Mouse (Mus musculus): ENCODE results near the gene Etnk2. TPM values are rescaled to one million over a fixed set of nuclear protein-coding genes. Genes with fewer than 3 reads are reported as not detected.

Gene Etnk2
- polyA plus RNA-seq, 1 experiment from 2014 or later: 5.6 TPM

DNA sequence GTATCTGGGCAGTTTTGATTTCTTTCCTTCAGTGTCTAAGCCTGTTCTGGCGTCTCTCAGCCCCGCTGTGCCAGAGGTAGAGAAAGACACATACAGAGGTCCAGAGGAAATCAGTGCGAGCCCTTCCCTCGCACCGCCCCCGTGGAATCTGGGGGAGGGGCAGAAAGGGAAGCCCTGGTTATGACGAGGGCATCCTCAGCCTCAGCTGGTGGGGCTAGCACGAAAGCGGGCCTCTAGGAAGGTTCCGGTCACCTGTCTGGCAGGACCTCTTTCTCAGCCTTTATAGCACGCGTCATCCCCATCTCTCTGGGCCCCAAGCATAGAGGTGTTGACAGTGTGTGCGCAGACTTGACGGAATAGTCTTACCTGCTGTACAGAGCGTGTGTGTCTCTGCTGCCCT lies 7.5 kb upstream of the Etnk2 start:
- no peak overlapping the region for H3K27ac ChIP-seq
- H3K4me3 ChIP-seq: no peak overlapping the region
- peaks cover 4% of the 10 kb centered on the region for H3K27me3 ChIP-seq (replicated peaks)
- no peak overlapping the region for H3K9ac ChIP-seq
- WGBS: 67% methylated on average over 15 of the region's 15 CpGs
- H3K36me3 ChIP-seq: no peaks in the 10 kb centered on the region
- H3K9me3 ChIP-seq: no peaks in the 10 kb centered on the region
- H3K4me1 ChIP-seq: no peaks in the 10 kb centered on the region
- ATAC-seq (ENCODE audit: low FRiP score, low read depth): no peak
- H3K4me2 ChIP-seq (replicated peaks): no peak overlapping the region

GRCm38 (mm10) chr1:133356330-133356729 lies 7.0 kb upstream of the Etnk2 start:
- Histone ChIP-seq H3K27ac (no peak overlapping the region), H3K4me3 (no peak overlapping the region), H3K36me3 (no peaks in the 10 kb centered on the region), H3K27me3 (replicated peaks) (peaks cover 4% of the 10 kb centered on the region), H3K9me3 (no peaks in the 10 kb centered on the region), H3K9ac (no peak overlapping the region), H3K4me1 (no peaks in the 10 kb centered on the region), H3K4me2 (replicated peaks) (no peak overlapping the region)
- WGBS: 63% methylated on average over 8 of the region's 8 CpGs
- no peak for ATAC-seq (ENCODE audit: low FRiP score, low read depth)

DNA sequence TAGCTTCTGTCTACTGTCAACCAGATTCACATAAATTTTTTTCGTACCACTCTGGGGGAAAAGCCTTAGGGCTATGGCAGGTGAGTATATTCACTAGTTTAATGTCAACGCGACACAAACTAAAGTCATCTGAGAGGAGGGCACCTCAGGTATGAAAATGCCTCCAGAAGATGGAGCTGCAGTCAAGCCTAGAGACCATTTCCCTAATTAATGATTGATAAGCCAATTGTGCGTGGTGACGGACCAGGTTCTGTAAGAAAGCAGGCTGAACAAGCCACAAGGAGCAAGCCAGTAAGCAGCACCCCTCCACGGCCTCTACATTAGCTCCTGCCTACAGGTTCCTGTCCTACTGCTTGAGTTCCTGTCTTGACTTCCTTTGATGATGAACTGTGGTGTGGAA lies 2.4 kb upstream of the Etnk2 start:
- no peak overlapping the region for H3K4me3 ChIP-seq
- no peak overlapping the region for H3K9ac ChIP-seq
- H3K27ac ChIP-seq: no peak overlapping the region
- peaks cover 30% of the 10 kb centered on the region for H3K27me3 ChIP-seq (replicated peaks)
- WGBS: 93% methylated on average over 6 of the region's 6 CpGs
- H3K9me3 ChIP-seq: no peaks in the 10 kb centered on the region
- no peak for ATAC-seq (ENCODE audit: low FRiP score, low read depth)
- H3K4me2 ChIP-seq (replicated peaks): no peak overlapping the region
- H3K4me1 ChIP-seq: peaks cover 10% of the 10 kb centered on the region
- no peaks in the 10 kb centered on the region for H3K36me3 ChIP-seq

DNA sequence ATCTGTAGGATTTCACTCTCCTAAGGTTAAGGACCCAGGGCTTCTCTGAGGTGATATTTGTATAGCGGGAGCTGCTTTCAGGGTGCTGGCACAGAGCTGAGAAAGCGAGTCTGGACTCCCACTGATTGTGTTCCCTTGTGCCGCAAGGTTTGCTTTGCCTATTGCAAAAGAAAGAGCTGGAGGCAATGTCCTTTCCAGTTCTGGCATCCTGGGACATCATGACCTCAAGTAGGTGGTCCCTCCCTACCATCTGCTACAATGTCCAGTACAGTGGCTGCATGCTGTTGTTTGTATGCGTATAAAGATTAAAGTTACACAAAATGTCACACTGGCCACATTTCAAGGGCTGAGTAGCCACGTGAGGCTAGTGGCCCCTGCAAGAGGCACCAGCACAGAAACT lies 1.3 kb upstream of the Etnk2 start:
- peaks cover 30% of the 10 kb centered on the region for H3K27me3 ChIP-seq (replicated peaks)
- no peak overlapping the region for H3K27ac ChIP-seq
- ATAC-seq (ENCODE audit: low FRiP score, low read depth): no peak
- no peaks in the 10 kb centered on the region for H3K36me3 ChIP-seq
- no peaks in the 10 kb centered on the region for H3K9me3 ChIP-seq
- no peak overlapping the region for H3K4me3 ChIP-seq
- peaks cover 10% of the 10 kb centered on the region for H3K4me1 ChIP-seq
- 94% methylated on average over 5 of the region's 5 CpGs for WGBS
- H3K4me2 ChIP-seq (replicated peaks): no peak overlapping the region
- H3K9ac ChIP-seq: no peak overlapping the region

- no peaks in the 10 kb centered on the region for H3K36me3 ChIP-seq
- H3K4me3 ChIP-seq: peak overlapping the region; percentile 56
- H3K27me3 ChIP-seq (replicated peaks): peaks cover 27% of the 10 kb centered on the region
- ATAC-seq (ENCODE audit: low FRiP score, low read depth): peak; percentile 45
- 2% methylated on average over 27 of the region's 27 CpGs for WGBS
- H3K4me2 ChIP-seq (replicated peaks): peak overlapping the region; percentile 94
- peaks cover 21% of the 10 kb centered on the region for H3K4me1 ChIP-seq
- H3K9me3 ChIP-seq: no peaks in the 10 kb centered on the region
- no peak overlapping the region for H3K27ac ChIP-seq
- peak overlapping the region; percentile 58 for H3K9ac ChIP-seq
These were observed 754 bp downstream of the Etnk2 start for GRCm38 (mm10) chr1:133364022-133364630.

- H3K27me3 ChIP-seq (replicated peaks): peaks cover 26% of the 10 kb centered on the region
- no peak overlapping the region for H3K4me3 ChIP-seq
- H3K27ac ChIP-seq: no peak overlapping the region
- no peaks in the 10 kb centered on the region for H3K9me3 ChIP-seq
- ATAC-seq (ENCODE audit: low FRiP score, low read depth): no peak
- no peaks in the 10 kb centered on the region for H3K36me3 ChIP-seq
- no peak overlapping the region for H3K4me2 ChIP-seq (replicated peaks)
- 51% methylated on average over 2 of the region's 2 CpGs for WGBS
- H3K9ac ChIP-seq: no peak overlapping the region
- H3K4me1 ChIP-seq: peaks cover 21% of the 10 kb centered on the region
These were observed 1.5 kb downstream of the Etnk2 start for GRCm38 (mm10) chr1:133364890-133365289.

DNA sequence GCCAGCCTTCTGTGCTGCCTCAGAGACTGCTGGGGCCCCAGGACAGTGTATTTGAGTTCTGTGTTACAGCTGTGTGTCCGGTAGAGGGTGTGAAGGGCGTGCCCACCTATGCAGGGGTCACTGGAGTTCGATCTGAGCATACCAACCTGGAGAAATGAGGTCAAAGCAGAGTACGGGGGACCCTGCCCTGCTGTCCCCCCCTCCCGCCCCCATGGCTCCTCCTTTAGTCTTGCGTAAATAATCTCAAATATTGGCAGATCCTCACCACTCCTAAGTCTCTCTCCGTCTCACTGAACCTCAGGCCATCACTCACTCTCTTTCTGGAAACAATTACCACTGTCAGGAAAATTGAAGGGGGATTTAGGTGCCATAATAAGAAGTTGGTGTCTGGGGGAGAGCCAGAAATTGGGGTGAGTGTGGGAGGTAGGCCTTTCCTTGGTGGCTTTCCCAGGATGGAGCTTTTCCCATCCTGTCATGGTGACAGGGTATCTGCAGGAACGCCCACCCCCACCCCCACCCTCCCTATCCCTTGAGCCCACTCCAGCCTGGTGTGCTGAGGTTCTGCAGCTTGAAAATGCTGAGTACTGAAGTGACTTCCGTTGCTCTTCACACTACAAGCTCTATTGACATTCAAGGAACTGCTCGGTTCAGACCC lies 3.7 kb downstream of the Etnk2 start:
- Histone ChIP-seq H3K4me3 (no peak overlapping the region), H3K9me3 (no peaks in the 10 kb centered on the region), H3K4me1 (peaks cover 22% of the 10 kb centered on the region), H3K36me3 (no peaks in the 10 kb centered on the region), H3K27ac (no peak overlapping the region), H3K27me3 (replicated peaks) (peaks cover 22% of the 10 kb centered on the region), H3K9ac (no peak overlapping the region), H3K4me2 (replicated peaks) (no peak overlapping the region)
- 48% methylated on average over 10 of the region's 10 CpGs for WGBS
- ATAC-seq (ENCODE audit: low FRiP score, low read depth): no peak

DNA sequence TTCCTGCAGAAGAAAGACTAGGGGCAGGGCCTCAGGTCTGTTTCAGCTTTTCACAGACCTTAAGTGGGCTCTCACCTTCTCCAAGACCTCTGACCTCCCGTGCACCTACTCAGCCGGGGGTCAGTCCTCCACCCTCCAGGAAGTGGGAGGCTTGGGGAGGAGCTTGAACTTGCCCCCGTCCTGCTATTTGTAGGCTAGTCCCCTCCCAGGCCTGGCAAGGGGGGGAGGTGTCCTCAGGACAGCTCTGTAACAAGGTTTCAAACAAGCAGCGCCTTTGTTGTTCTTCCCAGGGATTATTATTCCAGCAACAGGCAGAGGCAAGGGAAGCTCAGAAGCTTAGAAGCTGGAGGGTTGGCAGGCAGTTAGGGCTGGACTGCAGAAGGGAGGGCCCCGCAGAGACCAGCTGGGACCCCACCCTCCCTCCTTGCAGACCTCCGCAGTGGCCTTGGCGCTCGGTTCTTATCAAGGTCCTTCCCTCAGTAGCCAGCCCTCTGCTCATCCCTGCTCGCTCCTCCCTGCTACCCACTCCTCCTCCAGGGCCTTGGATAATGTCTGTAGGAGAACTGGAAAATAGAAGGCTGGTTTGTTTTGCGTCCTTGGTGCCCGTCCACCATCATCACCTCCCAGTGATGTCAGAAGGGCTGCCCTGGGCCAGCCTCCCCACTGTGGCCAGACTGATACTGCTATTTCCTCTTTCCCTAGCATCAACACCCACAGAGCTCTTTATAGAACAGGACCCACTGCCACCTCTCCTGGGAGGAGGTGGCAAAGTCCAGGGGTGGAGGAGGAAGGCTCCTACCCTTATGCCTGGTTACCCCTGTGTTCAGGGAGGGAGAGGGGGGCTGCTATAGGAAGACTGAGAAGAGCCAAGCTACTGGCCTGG lies 4.5 kb downstream of the Etnk2 start:
- peak overlapping the region; percentile 14; the same call in 1 of the 2 replicates for H3K4me2 ChIP-seq (replicated peaks)
- H3K4me3 ChIP-seq: no peak overlapping the region
- 0 out of 2 replicates have a peak overlapping the region, but pooled peaks have one; percentile 17 for H3K9ac ChIP-seq
- no peaks in the 10 kb centered on the region for H3K9me3 ChIP-seq
- no peak overlapping the region for H3K27ac ChIP-seq
- H3K4me1 ChIP-seq: peaks cover 29% of the 10 kb centered on the region
- WGBS: 12% methylated on average over 11 of the region's 11 CpGs
- ATAC-seq (ENCODE audit: low FRiP score, low read depth): no peak
- H3K27me3 ChIP-seq (replicated peaks): peaks cover 22% of the 10 kb centered on the region
- no peaks in the 10 kb centered on the region for H3K36me3 ChIP-seq

DNA sequence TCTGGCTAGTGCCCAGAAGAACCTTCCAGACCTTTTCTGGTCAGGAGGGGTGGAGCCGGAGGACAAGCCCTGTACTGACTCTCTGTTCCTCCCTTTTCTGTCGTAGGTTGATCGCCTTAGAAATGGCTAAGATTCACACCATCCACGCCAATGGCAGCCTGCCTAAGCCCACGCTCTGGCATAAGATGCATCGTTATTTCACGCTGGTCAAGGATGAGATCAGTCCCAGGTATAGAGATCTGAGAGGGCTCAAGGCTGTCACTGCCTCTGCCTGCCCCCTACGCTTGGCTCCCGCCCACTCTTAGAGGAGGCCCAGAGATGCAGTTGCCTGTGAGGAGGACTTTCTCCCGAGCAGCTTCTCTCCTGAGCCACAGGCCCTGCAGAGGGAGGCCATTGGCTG lies 5.3 kb downstream of the Etnk2 start:
- H3K4me1 ChIP-seq: peaks cover 31% of the 10 kb centered on the region
- WGBS: 61% methylated on average over 10 of the region's 10 CpGs
- no peak overlapping the region for H3K27ac ChIP-seq
- H3K27me3 ChIP-seq (replicated peaks): peaks cover 20% of the 10 kb centered on the region
- no peaks in the 10 kb centered on the region for H3K9me3 ChIP-seq
- ATAC-seq (ENCODE audit: low FRiP score, low read depth): no peak
- H3K4me3 ChIP-seq: no peak overlapping the region
- H3K9ac ChIP-seq: no peak overlapping the region
- H3K4me2 ChIP-seq (replicated peaks): no peak overlapping the region
- no peaks in the 10 kb centered on the region for H3K36me3 ChIP-seq

- Histone ChIP-seq H3K36me3 (no peaks in the 10 kb centered on the region), H3K4me1 (peaks cover 23% of the 10 kb centered on the region), H3K9me3 (no peaks in the 10 kb centered on the region), H3K4me3 (no peak overlapping the region), H3K4me2 (replicated peaks) (no peak overlapping the region), H3K9ac (no peak overlapping the region), H3K27me3 (replicated peaks) (peaks cover 3% of the 10 kb centered on the region; the same call in 1 of the 2 replicates), H3K27ac (no peak overlapping the region)
- 79% methylated on average over 4 of the region's 4 CpGs for WGBS
- ATAC-seq (ENCODE audit: low FRiP score, low read depth): no peak
These were observed 7.0 kb downstream of the Etnk2 start for GRCm38 (mm10) chr1:133370352-133370751.

DNA sequence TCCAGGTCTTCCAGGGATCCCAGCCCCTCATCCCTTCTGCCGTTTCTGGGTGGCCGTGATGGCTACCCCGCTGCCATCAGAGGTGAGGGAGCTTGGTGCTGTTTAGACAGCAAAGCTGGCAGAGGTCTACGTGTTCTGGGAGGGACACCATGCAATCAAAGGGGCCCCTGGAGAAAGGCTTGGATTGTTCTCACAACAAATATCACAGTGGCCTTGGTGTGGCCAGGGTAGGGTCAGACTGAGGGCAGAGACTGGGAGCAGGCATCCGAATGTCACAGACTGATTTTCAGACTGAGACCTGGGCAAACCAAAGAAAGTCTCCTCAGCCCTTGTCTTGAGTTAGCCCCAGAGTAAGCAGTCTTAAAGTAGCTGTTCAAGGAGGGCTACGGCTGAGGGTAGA lies 8.1 kb downstream of the Etnk2 start:
- WGBS: 78% methylated on average over 6 of the region's 6 CpGs
- H3K4me1 ChIP-seq: peaks cover 29% of the 10 kb centered on the region
- no peaks in the 10 kb centered on the region for H3K36me3 ChIP-seq
- H3K4me2 ChIP-seq (replicated peaks): no peak overlapping the region
- no peaks in the 10 kb centered on the region for H3K9me3 ChIP-seq
- no peak for ATAC-seq (ENCODE audit: low FRiP score, low read depth)
- H3K4me3 ChIP-seq: no peak overlapping the region
- H3K27ac ChIP-seq: no peak overlapping the region
- no peak overlapping the region for H3K9ac ChIP-seq
- no peaks in the 10 kb centered on the region for H3K27me3 ChIP-seq (replicated peaks)

- Histone ChIP-seq H3K36me3 (no peaks in the 10 kb centered on the region), H3K9ac (no peak overlapping the region), H3K27me3 (replicated peaks) (no peaks in the 10 kb centered on the region), H3K27ac (no peak overlapping the region), H3K9me3 (no peaks in the 10 kb centered on the region), H3K4me3 (no peak overlapping the region), H3K4me1 (peaks cover 29% of the 10 kb centered on the region), H3K4me2 (replicated peaks) (no peak overlapping the region)
- no peak; the same call in 1 of the 2 replicates for ATAC-seq (ENCODE audit: low FRiP score, low read depth)
- 57% methylated on average over 8 of the region's 8 CpGs for WGBS
These were observed 8.7 kb downstream of the Etnk2 start for GRCm38 (mm10) chr1:133372113-133372512.
